Mouse (Mus musculus): ENCODE data around the gene Wdr72.

Gene Wdr72

DNA sequence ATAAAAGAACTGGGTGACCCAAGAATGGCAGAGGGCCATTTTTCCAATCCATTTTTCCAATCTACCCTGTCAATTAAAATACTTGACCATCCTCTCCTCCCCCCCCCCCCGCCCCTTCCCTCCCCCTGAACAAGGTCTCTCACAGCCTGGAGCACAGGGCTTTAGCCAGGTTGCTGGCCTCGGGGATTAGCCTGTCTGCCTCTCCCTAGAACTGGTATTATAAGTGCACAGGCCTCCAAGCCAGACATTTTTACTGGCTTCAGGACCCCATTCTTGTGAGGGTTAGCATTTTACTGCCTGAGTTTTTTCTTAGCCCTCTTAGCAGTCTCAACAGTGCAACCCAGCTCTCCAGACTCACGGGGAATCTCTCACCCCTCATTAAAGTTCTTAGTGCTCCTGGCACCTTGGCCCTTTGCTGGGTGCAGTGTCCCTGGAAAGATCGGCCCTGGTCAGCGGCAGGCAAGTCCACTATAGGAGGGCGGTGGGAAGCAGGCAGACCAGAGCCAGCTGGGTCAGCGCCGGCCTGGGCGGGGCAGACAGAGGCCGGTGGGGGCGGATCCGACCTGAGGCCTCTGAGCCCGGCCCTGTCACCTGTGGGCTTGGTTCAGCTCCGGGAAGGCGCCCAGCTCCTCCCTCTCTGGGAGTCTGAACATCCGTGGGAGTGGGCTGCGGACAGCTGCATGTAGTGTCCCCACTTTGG is at the start of gene Wdr72:
Gene Wdr72 (plus strand): TSS at position 596 of the 700 bp plus-strand sequence.
- in situ Hi-C loops (cut with MboI, MseI): no loop called here

DNA sequence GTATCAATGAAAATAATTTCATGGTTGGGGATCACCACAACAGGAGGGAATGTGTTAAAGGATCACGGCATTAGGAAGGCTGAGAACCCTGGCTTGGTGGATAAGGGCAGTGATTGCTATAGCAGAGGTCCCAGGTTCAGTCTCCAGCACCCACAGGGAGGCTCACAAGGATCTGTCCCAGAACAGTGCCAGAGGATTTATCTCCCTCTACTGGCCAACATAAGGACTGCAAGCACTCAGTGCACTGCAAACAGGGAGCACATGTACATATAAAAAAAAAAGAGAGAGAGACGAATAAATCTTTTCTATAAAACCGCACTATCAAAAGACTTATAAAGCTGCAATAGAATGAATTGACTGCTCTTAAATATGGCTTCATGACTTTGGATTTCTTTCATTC is 43.9 kb upstream of the Wdr72 start:
- in situ Hi-C loops (cut with MboI, MseI): no loop called here

DNA sequence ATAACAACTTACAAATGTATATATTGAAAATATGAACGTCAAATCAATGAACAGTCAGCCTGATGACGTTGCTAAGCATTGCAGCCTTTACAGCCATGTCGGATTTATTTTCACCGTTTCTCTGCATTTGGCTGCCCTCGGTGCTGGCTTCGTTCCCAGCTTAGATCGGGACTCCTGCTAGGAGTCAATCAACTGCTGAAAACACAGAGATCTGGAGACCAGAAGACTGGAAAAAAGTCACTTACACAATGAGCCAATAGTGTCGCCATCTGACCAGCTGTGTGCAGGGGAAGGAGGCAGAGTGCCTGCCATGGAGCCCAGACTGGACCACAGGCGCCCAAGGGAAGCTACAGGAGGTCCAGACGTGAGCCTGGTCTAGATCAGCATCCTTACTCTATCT is 43.4 kb upstream of the Wdr72 start:
- in situ Hi-C loops (cut with MboI, MseI): no loop called here

- in situ Hi-C loops (cut with MboI, MseI): no loop called here
Observed at GRCm38 (mm10) chr9:74075958-74076357, 34.2 kb upstream of the Wdr72 start.

DNA sequence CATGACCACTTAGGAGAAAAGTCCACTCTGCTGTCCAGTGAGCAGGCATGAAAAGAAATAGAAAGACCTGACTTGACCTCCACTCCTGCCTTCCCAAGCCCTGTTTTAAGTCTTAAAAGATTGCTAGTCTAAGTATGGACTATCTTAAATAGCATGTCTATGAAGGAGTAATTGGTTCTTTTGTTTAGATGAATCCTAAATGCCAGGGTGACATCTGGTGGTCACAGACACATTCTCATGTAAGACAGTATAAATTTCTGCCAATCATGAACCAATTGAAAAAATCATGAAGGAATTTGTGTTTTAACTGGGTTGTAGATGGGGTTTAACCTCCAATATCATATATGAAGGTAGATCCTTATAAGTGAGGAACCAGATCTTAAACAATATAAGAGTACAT is 31.7 kb upstream of the Wdr72 start:
- in situ Hi-C loops (cut with MboI, MseI): no loop called here

DNA sequence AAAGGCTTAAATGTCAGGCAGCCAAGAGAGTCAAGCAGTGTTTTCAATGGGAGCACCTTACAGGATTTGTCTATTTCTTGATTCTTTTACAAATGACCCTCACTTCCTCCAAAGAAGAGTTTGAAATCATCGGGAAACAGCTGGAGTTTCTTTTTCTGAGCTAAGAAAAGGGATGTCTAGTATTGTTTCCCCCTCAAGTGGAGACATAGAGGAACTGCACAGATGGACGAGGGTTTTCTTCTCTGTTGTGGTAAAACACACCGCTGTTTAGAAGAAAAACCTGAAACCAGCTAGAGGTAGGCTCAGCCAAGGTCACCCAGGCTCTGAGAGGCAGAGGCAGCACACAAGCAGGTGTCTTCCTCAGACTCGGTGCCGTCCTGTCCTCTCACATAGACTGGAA is 29.9 kb upstream of the Wdr72 start:
- in situ Hi-C loops (cut with MboI, MseI): no loop called here

- in situ Hi-C loops (cut with MboI, MseI): no loop called here
Observed at GRCm38 (mm10) chr9:74101591-74101990, 8.6 kb upstream of the Wdr72 start.

DNA sequence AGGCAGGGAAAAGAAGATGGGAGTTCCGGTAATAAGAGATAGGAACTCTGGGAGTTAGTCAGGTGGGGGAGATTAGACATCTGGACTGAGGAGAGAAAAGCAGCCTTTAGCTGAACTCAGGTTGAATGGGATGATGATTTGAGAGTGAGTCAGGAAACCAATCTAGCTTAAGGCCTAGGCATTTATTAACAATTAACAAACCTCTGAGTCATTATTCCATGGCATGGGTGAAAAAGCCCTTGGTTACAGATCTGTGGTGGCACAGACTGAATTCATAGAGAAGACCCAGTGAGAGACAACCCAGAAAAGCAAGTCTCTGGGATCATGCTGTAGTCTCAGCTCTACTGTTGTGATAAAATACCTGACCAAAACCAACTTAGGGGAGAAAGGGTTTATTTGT is 7.5 kb upstream of the Wdr72 start:
- in situ Hi-C loops (cut with MboI, MseI): no loop called here

DNA sequence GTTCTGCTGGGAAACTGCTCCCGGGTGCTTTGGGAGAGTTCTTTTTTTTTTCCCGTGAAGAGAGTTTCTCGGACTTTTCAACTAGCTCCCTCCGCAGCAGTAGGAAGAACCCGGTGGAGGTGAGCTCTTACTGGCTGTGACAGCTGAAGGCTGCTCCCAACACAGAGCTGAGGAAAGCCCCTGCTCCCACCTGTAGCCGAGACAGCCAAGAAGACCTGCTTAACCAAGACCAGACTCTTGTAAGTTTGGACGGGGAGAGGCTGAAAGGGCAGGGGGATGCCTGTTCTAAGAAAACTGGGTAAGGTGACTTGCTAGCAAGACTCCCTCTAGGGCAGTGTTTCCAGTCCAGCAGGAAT is 283 bp downstream of the Wdr72 start:
- in situ Hi-C loops (cut with MboI, MseI): no loop called here

DNA sequence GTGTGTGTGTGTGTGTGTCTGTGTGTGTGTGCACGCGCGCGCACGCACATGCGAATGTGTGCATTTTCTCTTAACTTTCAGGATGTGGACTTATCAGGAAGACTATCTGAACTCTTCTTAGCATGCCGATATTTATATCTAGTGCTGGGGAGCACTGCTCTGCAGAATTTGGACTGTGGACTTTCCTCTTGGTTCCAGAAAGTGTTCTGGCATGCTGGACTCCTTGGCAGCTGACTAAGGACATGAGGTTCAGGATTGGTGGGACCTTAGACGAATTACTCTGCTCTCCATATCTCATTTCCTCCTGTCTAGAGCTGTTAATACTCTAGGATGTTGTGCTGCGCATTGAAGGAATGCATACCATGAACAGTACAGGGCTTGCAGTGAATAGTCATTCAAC is 2.4 kb downstream of the Wdr72 start:
- in situ Hi-C loops (cut with MboI, MseI): no loop called here

GRCm38 (mm10) chr9:74126222-74126621 is 16.1 kb downstream of the Wdr72 start:
- in situ Hi-C loops (cut with MboI, MseI): no loop called here

DNA sequence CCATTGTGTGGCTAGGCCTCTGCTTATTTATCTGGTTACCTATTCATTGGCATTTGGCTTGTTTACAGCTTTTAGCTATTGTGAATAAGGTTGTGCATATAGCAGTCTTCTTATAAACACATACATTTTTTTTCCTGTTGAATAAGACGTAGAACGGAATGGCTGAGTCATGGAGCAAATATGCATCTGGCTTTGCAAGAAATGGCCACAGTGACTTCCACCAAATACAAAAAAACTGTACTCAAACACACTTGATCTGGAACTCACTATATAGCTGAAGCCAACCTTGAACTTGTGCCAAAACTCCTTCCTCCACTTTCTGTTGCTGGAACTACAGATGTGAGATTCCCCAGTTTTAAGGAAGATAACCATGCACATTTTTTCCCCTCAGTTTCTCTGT is 23.9 kb downstream of the Wdr72 start:
- in situ Hi-C loops (cut with MboI, MseI): no loop called here

DNA sequence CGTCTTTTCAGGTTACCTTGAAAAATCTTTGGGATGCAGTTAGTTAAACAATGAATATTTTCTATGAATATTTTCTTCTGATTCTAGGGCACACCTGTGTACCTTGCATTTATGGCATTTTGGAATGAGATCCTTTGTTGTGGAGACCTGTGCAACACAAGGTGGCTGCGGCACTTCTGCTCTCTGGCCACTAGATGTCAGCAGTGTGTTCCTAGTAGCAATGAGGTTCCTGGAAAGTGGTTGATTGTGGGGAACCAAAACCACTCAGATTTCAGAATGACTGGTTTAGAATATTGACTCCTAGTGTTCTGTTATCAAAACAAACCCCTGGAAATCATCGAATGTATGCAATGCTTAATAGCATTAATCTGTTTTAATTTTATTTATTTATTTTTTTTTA is 31.7 kb downstream of the Wdr72 start:
- in situ Hi-C loops (cut with MboI, MseI): loop anchor here (5.0 kb wide), 1 partner anchor 730 kb away; no protein-coding TSS in a partner anchor

GRCm38 (mm10) chr9:74142705-74143104 is 32.5 kb downstream of the Wdr72 start:
- in situ Hi-C loops (cut with MboI, MseI): loop anchor here (5.0 kb wide), 1 partner anchor 730 kb away; no protein-coding TSS in a partner anchor

DNA sequence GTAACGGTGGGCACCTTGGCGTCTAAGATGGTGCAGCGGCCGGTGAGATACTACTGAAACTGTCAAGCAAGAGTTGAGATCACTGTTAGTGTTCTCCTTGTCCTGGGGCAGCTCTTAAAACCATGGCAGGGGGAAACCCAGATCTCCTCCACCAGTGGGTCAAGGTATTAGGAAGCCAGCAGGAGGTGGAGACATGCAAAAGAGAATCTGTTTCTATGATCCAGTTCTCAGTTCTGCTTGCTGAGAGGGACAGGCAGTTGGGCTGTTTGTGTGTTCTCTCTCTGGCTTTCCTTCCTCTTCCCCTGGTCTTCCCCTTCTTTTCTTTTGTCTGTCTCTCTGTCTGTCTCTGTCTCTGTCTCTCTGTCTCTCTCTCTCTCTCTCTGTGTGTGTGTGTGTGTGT is 35.0 kb downstream of the Wdr72 start:
- in situ Hi-C loops (cut with MboI, MseI): no loop called here

- in situ Hi-C loops (cut with MboI, MseI): no loop called here
Observed at GRCm38 (mm10) chr9:74148306-74148705, 38.1 kb downstream of the Wdr72 start.

DNA sequence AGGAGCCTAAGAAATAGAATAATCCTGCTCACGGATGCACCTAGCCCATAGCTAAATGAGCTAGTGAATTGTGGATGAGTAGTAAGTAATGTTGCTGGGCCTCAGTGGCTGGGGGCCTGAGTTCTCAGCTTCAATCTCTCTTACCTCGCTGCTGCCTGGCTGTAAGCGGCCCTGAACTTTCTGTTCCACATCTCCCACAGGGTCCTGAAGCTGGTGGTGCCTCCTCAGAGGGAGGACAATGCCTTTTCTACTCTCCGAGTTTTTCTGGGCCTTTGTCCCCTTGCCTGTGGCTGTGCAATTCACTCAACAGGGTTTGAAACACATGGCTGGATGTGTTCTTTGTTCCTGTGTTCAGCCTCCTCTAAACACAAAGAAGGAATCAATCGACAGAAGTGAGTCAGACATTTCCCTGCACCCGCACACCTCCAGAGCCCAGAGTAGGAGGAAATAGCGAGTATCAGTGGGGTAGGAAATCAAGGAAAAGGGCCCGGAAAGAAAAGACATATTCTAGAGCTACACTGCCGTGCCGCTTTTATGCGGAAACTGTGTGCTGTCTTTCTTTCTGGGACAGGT is 50.3 kb downstream of the Wdr72 start:
- in situ Hi-C loops (cut with MboI, MseI): no loop called here

DNA sequence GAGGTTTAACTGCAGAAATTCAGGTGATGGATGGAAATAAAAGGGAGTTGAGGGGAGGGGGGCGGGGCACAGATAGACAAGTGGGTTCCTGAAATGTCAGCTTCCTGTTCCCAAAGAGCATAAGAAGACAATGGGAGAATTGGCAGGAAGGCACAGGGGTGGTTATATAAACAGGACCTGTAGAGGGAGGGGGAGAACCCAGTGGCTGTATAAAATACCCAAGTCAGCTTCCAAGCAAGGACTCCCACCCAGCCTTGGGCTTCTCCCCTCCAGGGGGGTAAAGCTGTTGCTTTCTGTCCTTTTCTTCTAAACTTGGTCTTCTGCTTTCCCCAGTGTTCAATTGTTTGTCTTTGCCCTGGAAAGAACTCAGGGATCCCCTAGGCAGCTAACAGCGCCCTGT is 55.5 kb downstream of the Wdr72 start:
- in situ Hi-C loops (cut with MboI, MseI): no loop called here

GRCm38 (mm10) chr9:74169904-74170303 is 59.7 kb downstream of the Wdr72 start:
- in situ Hi-C loops (cut with MboI, MseI): no loop called here

GRCm38 (mm10) chr9:74186748-74187400 is 76.7 kb downstream of the Wdr72 start:
- in situ Hi-C loops (cut with MboI, MseI): no loop called here

DNA sequence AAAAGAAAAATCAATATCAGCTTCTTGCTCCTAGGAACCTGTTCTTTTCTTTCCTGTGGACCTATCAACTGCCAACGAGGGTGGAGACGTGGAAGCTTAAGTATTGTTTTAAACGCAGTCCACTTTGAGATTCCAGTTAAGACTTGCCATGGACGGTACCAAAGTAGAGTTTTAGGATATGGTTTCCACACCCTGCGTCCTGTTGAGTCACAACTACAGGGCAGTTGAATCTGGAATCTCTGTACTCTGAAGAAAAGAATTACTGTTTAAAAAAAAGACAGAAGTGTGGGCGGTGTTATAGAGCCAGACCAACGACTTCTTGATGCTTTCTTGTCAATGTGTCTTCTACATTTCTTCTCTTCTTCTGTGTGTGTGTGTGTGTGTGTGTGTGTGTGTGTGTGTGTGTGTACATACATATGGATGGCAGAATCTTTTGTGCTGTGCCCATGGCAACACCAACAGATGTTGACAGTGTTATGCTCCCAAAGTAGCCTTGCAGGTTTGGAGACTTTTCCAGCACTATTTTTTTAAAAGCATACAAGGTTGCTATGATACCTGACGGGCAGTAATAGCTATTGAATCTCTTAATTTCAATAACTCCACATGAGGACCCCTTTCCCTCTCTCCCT is 77.4 kb downstream of the Wdr72 start:
- in situ Hi-C loops (cut with MboI, MseI): no loop called here

DNA sequence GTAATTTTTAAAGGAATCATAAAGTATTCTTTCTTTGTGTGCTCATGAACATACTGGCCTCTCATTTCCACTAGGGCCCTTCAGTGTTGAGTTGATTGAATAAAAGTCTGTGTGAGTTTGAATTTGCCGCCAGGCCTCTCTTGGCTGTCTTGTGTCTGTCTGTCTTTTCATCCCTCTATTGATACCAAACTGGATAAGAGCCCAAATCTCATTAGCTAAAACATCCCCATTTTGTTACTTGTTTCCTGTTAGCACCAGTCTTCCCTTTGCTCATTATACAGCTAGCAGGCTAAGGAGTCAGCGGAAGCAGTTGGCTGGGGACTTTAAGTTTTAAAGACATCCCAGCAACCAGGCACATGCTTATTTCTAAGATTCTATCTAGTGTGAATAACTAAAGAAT is 84.7 kb downstream of the Wdr72 start:
- in situ Hi-C loops (cut with MboI, MseI): no loop called here

DNA sequence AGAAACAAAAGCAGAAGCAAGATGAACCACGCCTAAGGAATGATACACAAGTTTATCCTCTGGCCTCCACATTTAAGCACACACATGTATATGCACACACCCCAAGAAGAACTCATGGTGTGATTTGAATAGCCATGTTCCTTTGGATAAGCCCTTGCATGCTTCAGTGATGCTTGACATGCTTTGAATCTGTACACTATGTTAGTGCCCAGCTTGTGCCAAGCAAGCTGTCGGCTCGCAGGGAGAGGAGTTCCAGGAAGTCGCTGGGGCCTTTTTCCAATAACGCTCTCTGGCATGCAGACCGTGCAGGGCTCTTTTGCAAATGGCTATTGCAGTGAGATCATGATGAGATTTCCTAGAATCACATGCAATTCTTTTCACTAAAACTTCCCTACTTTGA is 118.1 kb downstream of the Wdr72 start:
- in situ Hi-C loops (cut with MboI, MseI): no loop called here
